8 mouse cellular contexts compared by ENCODE assay signal in the genomic region with DNA sequence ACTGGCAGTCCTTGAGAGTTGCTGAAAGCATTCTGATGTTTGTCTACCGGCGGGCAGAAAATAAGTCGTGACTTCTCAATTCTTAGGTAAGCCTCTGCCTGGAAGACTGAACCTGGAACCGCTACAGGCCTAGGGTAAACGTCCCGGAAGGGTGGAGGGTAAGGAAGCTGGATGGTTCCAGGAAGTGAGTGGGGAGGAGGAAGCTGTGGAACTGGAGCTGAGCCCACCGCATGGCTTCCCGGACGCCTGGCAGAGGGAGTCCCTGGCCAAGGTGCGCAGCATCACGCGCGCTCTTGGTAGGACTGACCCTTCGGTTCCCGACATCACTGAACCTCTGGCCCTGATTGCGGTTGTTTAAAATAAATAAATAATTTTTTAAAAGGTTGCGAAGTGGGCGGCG. TPM values are rescaled to one million over a fixed set of nuclear protein-coding genes. Genes with fewer than 3 reads are reported as not detected.
A peak's percentile ranks its signal among the peaks of the same experiment; 100 is the strongest.
DNase-seq lines count a peak whose midpoint lies in the region; ATAC-seq and TF ChIP-seq lines count a peak whose summit lies in the region.

No protein-coding gene starts in this region.

- 4% methylated on average over 19 of the region's 19 CpGs for WGBS in forebrain, embryonic 11.5 days

- H3K9ac ChIP-seq in forebrain, embryonic 11.5 days (ENCODE audit: low read length): no peak overlapping the region; the same call in 1 of the 2 replicates

- CTCF ChIA-PET in Patski (lab: Charles Lee): interaction anchor here (0.6 to 2.5 kb wide), 7 partner anchors 11 to 1070 kb away, joined by 3 to 12 read pairs (median 4); no protein-coding TSS in a partner anchor

- H3K79me2 ChIP-seq in C2C12 (ENCODE audit: control insufficient read depth, insufficient read depth): no peaks in the 10 kb centered on the region

- no peaks in the 10 kb centered on the region for H3K79me3 ChIP-seq in C2C12 (ENCODE audit: low read depth)

- peak overlapping the region; percentile 38 for H3K4me3 ChIP-seq in C2C12 (ENCODE audit: insufficient read depth, poor library complexity, severe bottlenecking)
- peak overlapping the region; percentile 57 for H3K4me3 ChIP-seq in forebrain, embryonic 11.5 days (ENCODE audit: low read depth, low read length)

- TF ChIP-seq CTCF in C2C12 (IDR thresholded peaks at IDR 0.05; ENCODE audit: control insufficient read depth, insufficient read depth, insufficient read length): no peak
- no peak for TF ChIP-seq CTCF in Patski (IDR thresholded peaks at IDR 0.05)

- H3K4me1 ChIP-seq in forebrain, embryonic 11.5 days (replicated peaks; ENCODE audit: control insufficient read depth, insufficient read depth, low read length): no peaks in the 10 kb centered on the region

- no peak for ATAC-seq in Patski
- no peak for ATAC-seq in forebrain, embryonic 11.5 days (replicated peaks; ENCODE audit: low FRiP score)

- peak overlapping the region; percentile 85 for H3K4me2 ChIP-seq in forebrain, embryonic 11.5 days (ENCODE audit: low read depth, low read length, severe bottlenecking)

- H3K27me3 ChIP-seq in C2C12 (ENCODE audit: control insufficient read depth, insufficient read depth, insufficient read length) (no peaks in the 10 kb centered on the region), Patski (no peaks in the 10 kb centered on the region)
- peaks cover 10% of the 10 kb centered on the region; the same call in 1 of the 2 replicates for H3K27me3 ChIP-seq in forebrain, embryonic 11.5 days (ENCODE audit: control insufficient read depth, insufficient read depth, low read length)

- H3ac ChIP-seq in C2C12 (ENCODE audit: control insufficient read depth, insufficient read length, low read depth): peak overlapping the region; percentile 56

- in situ Hi-C loops in Patski (cut with MboI; ENCODE audit: low pct_unique_long_range_greater_than_20kb): loop anchor here (5.0 kb wide), 1 partner anchor 426 kb away; no protein-coding TSS in a partner anchor

- H3K36me3 ChIP-seq in C2C12 (ENCODE audit: control insufficient read depth, insufficient read depth): no peaks in the 10 kb centered on the region
- no peaks in the 10 kb centered on the region for H3K36me3 ChIP-seq in forebrain, embryonic 11.5 days (ENCODE audit: control insufficient read depth, insufficient read depth, low read length)

- H3K9me3 ChIP-seq in forebrain, embryonic 11.5 days (ENCODE audit: control insufficient read depth, low read length): no peaks in the 10 kb centered on the region

- intact Hi-C loops in heart, postnatal 10 days (cut with DNase I): loop anchor here (2.0 kb wide), 1 partner anchor 428 kb away; no protein-coding TSS in a partner anchor

- POLR2A ChIA-PET in Patski (lab: Charles Lee): interaction anchor here (0.6 kb wide), 2 partner anchors 58 to 173 kb away, joined by 3 to 4 read pairs; no protein-coding TSS in a partner anchor

- peak; percentile 6 for DNase-seq in Patski (ENCODE audit: low read depth, low spot score)
- DNase-seq in forebrain, embryonic 11.5 days (ENCODE audit: low spot score): peak; percentile 55
- DNase-seq in heart, postnatal 10 days: peak; percentile 32 to 40
- DNase-seq in kidney, postnatal 25 days: peak; percentile 57 to 77
- DNase-seq in lung, postnatal 36 days: peak; percentile 75
- peak; percentile 41 for DNase-seq in urinary bladder, postnatal 14 days (ENCODE audit: low spot score)
- no peak for DNase-seq in cerebellum, adult 8-10 months

- no peak overlapping the region for H3K27ac ChIP-seq in forebrain, embryonic 11.5 days (ENCODE audit: low read depth, low read length)

TF ChIP-seq in C2C12, 6 proteins besides CTCF, POLR2A, EP300 and RAD21:
- TF ChIP-seq FOSL1 (IDR thresholded peaks at IDR 0.05; ENCODE audit: insufficient read depth, low read length, poor library complexity, severe bottlenecking): no peak

RNA-seq across cellular contexts. Expression of a gene that starts 0.7 kb away (rescaled TPM):
- polyA plus RNA-seq in C2C12 (2012; fragmentation: generic; extraction: Trizol) (5.4 TPM), Patski (2021) (28.1 TPM)
- 3.9 and 4.4 TPM in 2 replicates for polyA plus RNA-seq in forebrain, embryonic 11.5 days (2014; fragmentation: Nextera tagmentation; extraction: Ambion mirVana)
- 10 to 100 TPM in 1 of 2 experiments, 1 to 10 TPM in 1; 8.7 to 10.2 TPM for total RNA-seq in heart, postnatal 10 days (2021)
